Mouse (Mus musculus) common myeloid progenitor, adult 5-6 weeks (primary cell): ENCODE results near the gene Olfr1500. TPM values are rescaled to one million over a fixed set of nuclear protein-coding genes. Genes with fewer than 3 reads are reported as not detected.
"Not testable (repeated sequence)": the region's sequence is repeated elsewhere in the genome, so short reads cannot be mapped to it uniquely, and the experiment has no call there.

ENCODE experiments used
- ATAC-seq: replicated peaks from 2 replicates; pipeline ENCODE4 v1.8.0; 2016; ENCODE audit warnings: low read depth, mild to moderate bottlenecking, moderate TSS enrichment, inconsistent platforms; ENCODE audit not compliant: poor library complexity, severe bottlenecking
- total RNA-seq: library from RNA; stranded (forward); fragments of 200-1000, 187-1606 nt; gene quantifications from 2 replicates; pipeline ENCODE4 v1.2.3, GENCODE M21; 2017

The Olfr1500 gene
- not detected in 2 replicates for total RNA-seq

GRCm38 (mm10) chr19:13830388-13830787 is at the start of gene Olfr1500:
TSS of gene Olfr1500 (minus strand) at chr19:13830488.
- no peak for ATAC-seq

GRCm38 (mm10) chr19:13861495-13861894 is 31.2 kb upstream of the Olfr1500 start, which contains the start of gene Olfr1502:
TSS of gene Olfr1502 (plus strand) at chr19:13861795.
- ATAC-seq, result no peak

- ATAC-seq, result not testable (repeated sequence)
Measured at GRCm38 (mm10) chr19:13850592-13850991, 20.3 kb upstream of the Olfr1500 start, which contains the start of gene Olfr1501. TSS of gene Olfr1501 (minus strand) at chr19:13850692.

GRCm38 (mm10) chr19:13828447-13828846 is 1.8 kb downstream of the Olfr1500 start:
- ATAC-seq, result no peak

- ATAC-seq, result no peak
Measured at GRCm38 (mm10) chr19:13820847-13821246, 9.4 kb downstream of the Olfr1500 start.

GRCm38 (mm10) chr19:13819347-13819746 is 10.9 kb downstream of the Olfr1500 start, which contains the start of gene Olfr1499:
TSS of gene Olfr1499 (minus strand) at chr19:13819447.
- no peak for ATAC-seq

- ATAC-seq, result 0 out of 2 replicates have a peak, but pooled peaks have one; percentile 39
Measured at GRCm38 (mm10) chr19:13818827-13819226, 11.5 kb downstream of the Olfr1500 start.

- no peak for ATAC-seq
Measured at GRCm38 (mm10) chr19:13812823-13813222, 17.5 kb downstream of the Olfr1500 start.

GRCm38 (mm10) chr19:13805486-13805885 is 24.8 kb downstream of the Olfr1500 start:
- ATAC-seq, result not testable (repeated sequence)

- ATAC-seq, result no peak
Measured at GRCm38 (mm10) chr19:13798102-13798501, 32.2 kb downstream of the Olfr1500 start, which contains the start of gene Olfr1497. TSS of gene Olfr1497 (minus strand) at chr19:13798202.

GRCm38 (mm10) chr19:13777578-13777977 is 52.7 kb downstream of the Olfr1500 start, which contains the start of gene Olfr1496:
TSS of gene Olfr1496 (plus strand) at chr19:13777878.
- no peak for ATAC-seq

Other genes with a start within 250 kb of the Olfr1500 start
- gene Olfr1484, start 247.0 kb downstream of the Olfr1500 start, total RNA-seq, result not detected in 2 replicates
- gene Olfr1487, start 213.1 kb downstream of the Olfr1500 start, total RNA-seq, result not detected in 2 replicates
- gene Olfr1489, start 198.9 kb downstream of the Olfr1500 start, total RNA-seq, result not detected in 2 replicates
- gene Olfr1490, start 179.4 kb downstream of the Olfr1500 start, total RNA-seq, result not detected in 2 replicates
- not detected in 2 replicates for gene Olfr1491, start 133.2 kb downstream of the Olfr1500 start, total RNA-seq
- not detected in 2 replicates for gene Olfr1493-ps1, start 107.2 kb downstream of the Olfr1500 start, total RNA-seq
- gene Olfr1494, start 90.8 kb downstream of the Olfr1500 start, total RNA-seq, result not detected in 2 replicates
- gene Olfr1495, start 65.9 kb downstream of the Olfr1500 start, total RNA-seq, result not detected in 2 replicates
- gene Olfr1496, start 52.6 kb downstream of the Olfr1500 start, total RNA-seq, result not detected in 2 replicates
- not detected in 2 replicates for gene Olfr1497, start 32.3 kb downstream of the Olfr1500 start, total RNA-seq
- gene Olfr1499, start 11.0 kb downstream of the Olfr1500 start, total RNA-seq, result not detected in 2 replicates
- gene Olfr1501, start 20.2 kb upstream of the Olfr1500 start, total RNA-seq, result not detected in 2 replicates
- gene Olfr1502, start 31.3 kb upstream of the Olfr1500 start, total RNA-seq, result not detected in 2 replicates
- gene Olfr1504, start 67.4 kb upstream of the Olfr1500 start, total RNA-seq, result not detected in 2 replicates
- gene Olfr1505, start 83.0 kb upstream of the Olfr1500 start, total RNA-seq, result not detected in 2 replicates